In genomic region chr7:48938190-48938589, GRCm38 (mm10) we compare ENCODE assay signal across 7 mouse cellular contexts. TPM values are rescaled to one million over a fixed set of nuclear protein-coding genes. Genes with fewer than 3 reads are reported as not detected.
DNase-seq lines count a peak whose midpoint lies in the region; TF ChIP-seq lines count a peak whose summit lies in the region.

No protein-coding gene starts in this region.

- H3K4me1 ChIP-seq in ES-E14 (ENCODE audit: control insufficient read depth in 2 of 2, insufficient read depth in 2 of 2, low read length in 2 of 2, poor library complexity in 1 of 2): no peaks in the 10 kb centered on the region

- in situ Hi-C loops in ES-E14 (cut with MboI; ENCODE audit: low sequenced_read_pairs in 2 of 2, unreplicated experiment in 2 of 2): no loop called here

- H3K27ac ChIP-seq in ES-E14 (ENCODE audit: insufficient read depth, low read depth, low read length, poor library complexity, severe bottlenecking): no peak overlapping the region

- DNase-seq in layer of hippocampus, adult 9-11 months: peak; percentile 18
- DNase-seq in layer of hippocampus, adult 8-10 months (ENCODE audit: low spot score in 2 of 2): no peak
- peak; percentile 21 for DNase-seq in ES-E14 (ENCODE audit: low read depth, low spot score)
- DNase-seq in c-Kit-positive CD71-positive TER-119-negative erythroid progenitor cells, embryonic 14.5 days (ENCODE audit: low read depth): peak; percentile 31
- DNase-seq in lung, postnatal 36 days: peak; percentile 21
- no peak for DNase-seq in urinary bladder, postnatal 10 days (ENCODE audit: low spot score)
- no peak for DNase-seq in heart, adult 8-10 months (ENCODE audit: low spot score)

- no peak overlapping the region for H3K4me3 ChIP-seq in ES-E14 (ENCODE audit: insufficient read depth in 1 of 2, low read depth in 1 of 2, low read length in 2 of 2, poor library complexity in 1 of 2, severe bottlenecking in 1 of 2)

- no peaks in the 10 kb centered on the region for H3K9me3 ChIP-seq in ES-E14 (ENCODE audit: control insufficient read depth, insufficient read depth, low read depth, low read length)

- H3K9ac ChIP-seq in ES-E14 (ENCODE audit: insufficient read depth, low read depth, low read length, poor library complexity, severe bottlenecking): no peak overlapping the region

- no peaks in the 10 kb centered on the region for H3K36me3 ChIP-seq in ES-E14 (ENCODE audit: control insufficient read depth, insufficient read depth, low read length, poor library complexity, severe bottlenecking)

TF ChIP-seq in ES-E14, 5 proteins besides CTCF, POLR2A, EP300 and RAD21:
- TF ChIP-seq ZNF384 (IDR thresholded peaks at IDR 0.05; ENCODE audit: low read depth, low read length) (no peak), CHD2 (IDR thresholded peaks at IDR 0.05; ENCODE audit: low read depth, low read length) (no peak), MAFK (IDR thresholded peaks at IDR 0.05; ENCODE audit: insufficient read depth, low read depth, low read length) (no peak), HCFC1 (IDR thresholded peaks at IDR 0.05; ENCODE audit: borderline replicate concordance, insufficient read depth, low read length) (no peak)

RNA-seq across cellular contexts. Expression of gene Nav2, which starts 29.7 kb away (rescaled TPM):
- total RNA-seq in layer of hippocampus, adult 8-10 months (2022): 100 to 1,000 TPM in 2 of 4 experiments, 10 to 100 TPM in 2; 87.2 to 113 (median 96.0) TPM
- 18.2 and 21.1 TPM in 2 replicates for total RNA-seq in ES-E14 (2012; rRNA removed)
- 10 to 100 TPM; 31.3 to 55.8 (median 41.0) TPM for total RNA-seq in heart, adult 8-10 months (2022)

RNA-seq across cellular contexts. Expression of gene E2f8, which starts 56.8 kb away (rescaled TPM):
- total RNA-seq in layer of hippocampus, adult 8-10 months (2022): under 1 TPM in 2 of 4 experiments, not detected in 2; 0.09 to 0.45 TPM
- 10.5 and 12.1 TPM in 2 replicates for total RNA-seq in ES-E14 (2012; rRNA removed)
- 1 to 10 TPM in 3 of 4 experiments, under 1 TPM in 1; 0.87 to 2.1 (median 1.2) TPM for total RNA-seq in heart, adult 8-10 months (2022)

Comparison
In these comparisons a context has a peak if more than half of its experiments do, and no peak if none do; other contexts are left out.
1. DNase-seq: peak in layer of hippocampus, adult 9-11 months (single experiment), ES-E14 (single experiment), c-Kit-positive CD71-positive TER-119-negative erythroid progenitor cells, embryonic 14.5 days (single experiment) and lung, postnatal 36 days (single experiment); none in layer of hippocampus, adult 8-10 months (0 of 2), urinary bladder, postnatal 10 days (single experiment) and heart, adult 8-10 months (single experiment).